Mouse (Mus musculus) midbrain, embryonic 11.5 days (tissue): ENCODE results near the gene Brat1. TPM values are rescaled to one million over a fixed set of nuclear protein-coding genes. Genes with fewer than 3 reads are reported as not detected.

Experiments
- ATAC-seq: fragments of 200-750 bp; cut with Nextera tagmentation; 2 replicates; pipeline ENCODE4 v1.8.0; 2017; ENCODE audit warnings: moderate TSS enrichment, moderate library complexity; ENCODE audit not compliant: low FRiP score
- DNase-seq: peaks from one replicate; pipeline ENCODE4 v3.0.0; 2015; ENCODE audit warnings: low spot score; ENCODE audit errors: missing footprints
- H3K27ac ChIP-seq: fragments of 300-500 bp; sonication (generic); 2 replicates; pipeline ENCODE4 v1.5.1; 2014; ENCODE audit warnings: low read depth, low read length
- H3K27me3 ChIP-seq: fragments of 300-500 bp; sonication (generic); 2 replicates; pipeline ENCODE4 v1.6.1; 2014; ENCODE audit warnings: mild to moderate bottlenecking, low read length, moderate library complexity, mixed read lengths; ENCODE audit not compliant: control insufficient read depth, insufficient read depth
- H3K36me3 ChIP-seq: fragments of 300-500 bp; sonication (generic); 2 replicates; pipeline ENCODE4 v1.6.1; 2014; ENCODE audit warnings: mild to moderate bottlenecking, low read length, moderate library complexity, mixed read lengths; ENCODE audit not compliant: control insufficient read depth, insufficient read depth
- H3K4me1 ChIP-seq: fragments of 300-500 bp; sonication (generic); 2 replicates; pipeline ENCODE4 v1.6.1; 2014; ENCODE audit warnings: low read length; ENCODE audit not compliant: control insufficient read depth, insufficient read depth
- H3K4me2 ChIP-seq: fragments of 300-500 bp; sonication (generic); 2 replicates; pipeline ENCODE4 v1.6.1; 2014; ENCODE audit warnings: mild to moderate bottlenecking, moderate library complexity
- H3K4me3 ChIP-seq: fragments of 300-500 bp; sonication (generic); 2 replicates; pipeline ENCODE4 v1.5.1; 2014; ENCODE audit warnings: low read depth, low read length
- H3K9ac ChIP-seq: fragments of 300-500 bp; sonication (generic); 2 replicates; pipeline ENCODE4 v1.6.1; 2014; ENCODE audit warnings: low read length
- H3K9me3 ChIP-seq: fragments of 300-500 bp; sonication (generic); 2 replicates; pipeline ENCODE4 v1.6.1; 2016; ENCODE audit warnings: low read length; ENCODE audit not compliant: control insufficient read depth
- WGBS: fragments of 180-500 bp; shearing (Covaris S2); extraction: QIAGEN DNeasy Blood & Tissue Kit; methylation state at CpG from one replicate; pipeline ENCODE4 v1.1.7; 2014; 5-methylcytosine and 5-hydroxymethylcytosine counted together
- polyA plus RNA-seq: library from polyadenylated mRNA; unstranded; fragments of >200 nt; fragmentation: Nextera tagmentation; extraction: Ambion mirVana; gene quantifications from 2 replicates; pipeline ENCODE4 v1.2.1, GENCODE M21; 2014

The Brat1 gene
- polyA plus RNA-seq, 1 experiment from 2014 or later = 11.4 TPM

DNA sequence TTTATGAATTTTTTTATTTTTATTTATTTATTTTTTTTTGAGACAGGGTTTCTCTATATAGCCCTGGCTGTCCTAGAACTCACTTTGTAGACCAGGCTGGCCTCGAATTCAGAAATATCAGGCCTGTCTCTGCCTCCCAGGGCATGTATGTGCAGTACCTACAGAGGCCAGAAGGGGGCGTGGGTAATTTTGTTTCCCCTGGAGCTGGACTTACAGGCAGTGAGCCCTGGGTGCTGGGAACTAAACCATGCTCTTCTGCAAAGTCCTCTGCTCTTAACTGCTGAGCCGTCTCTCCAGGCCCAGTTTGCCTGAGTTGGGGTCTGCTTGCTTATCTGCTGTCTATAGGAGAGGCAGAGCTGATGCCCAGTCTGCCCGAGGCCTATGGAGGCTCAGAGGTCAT is 27.4 kb downstream of the Brat1 start:
- H3K27me3 ChIP-seq = peaks cover 13% of the 10 kb centered on the region
- DNase-seq (no peak), ATAC-seq (no peak)
- no peaks in the 10 kb centered on the region for H3K9me3 ChIP-seq
- no peak overlapping the region for H3K9ac ChIP-seq
- H3K27ac ChIP-seq = no peak overlapping the region
- no peaks in the 10 kb centered on the region for H3K36me3 ChIP-seq
- WGBS = 64% methylated on average over 4 of the region's 4 CpGs
- no peak overlapping the region for H3K4me3 ChIP-seq
- peaks cover 6% of the 10 kb centered on the region for H3K4me1 ChIP-seq
- H3K4me2 ChIP-seq = no peak overlapping the region

DNA sequence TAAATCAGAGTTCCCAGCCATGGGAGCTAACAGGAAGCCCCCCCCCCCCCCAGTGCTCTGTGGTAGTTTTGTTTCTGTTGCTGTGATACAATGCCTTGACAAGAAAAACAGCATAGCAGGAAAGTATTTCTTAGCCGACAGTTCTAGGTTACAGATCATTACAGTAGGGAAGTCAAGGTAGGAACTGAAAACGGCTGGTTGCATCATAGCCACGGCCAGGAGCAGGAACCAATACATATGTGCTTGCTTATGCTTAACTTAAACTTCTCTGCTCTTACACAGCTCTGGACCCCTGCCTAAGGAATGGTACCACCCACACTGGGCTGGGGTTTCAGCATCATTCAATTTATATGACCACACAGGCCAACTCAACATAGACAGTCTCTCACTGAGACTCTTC is 28.5 kb downstream of the Brat1 start:
- WGBS = 84% methylated on average over 3 of the region's 3 CpGs

DNA sequence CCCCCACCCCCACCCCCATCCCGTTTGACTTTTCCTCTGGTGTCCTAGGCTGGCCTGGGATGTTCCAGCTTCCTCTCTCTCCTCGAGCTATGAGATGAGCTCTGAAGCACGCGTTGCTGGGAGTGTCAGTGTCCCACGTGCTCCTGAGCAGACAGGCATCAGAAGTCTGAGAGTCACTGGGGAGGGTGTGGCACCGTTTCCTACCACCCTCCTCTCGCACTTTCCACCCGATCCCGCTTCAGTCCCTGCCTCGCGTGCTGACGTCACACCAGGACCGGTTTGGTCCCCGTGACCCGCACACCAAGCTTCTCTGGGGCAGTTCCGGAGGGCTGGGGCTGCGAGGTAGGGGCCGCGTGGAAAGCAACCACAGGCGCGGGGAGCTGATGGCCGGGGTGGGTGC is 30.5 kb downstream of the Brat1 start:
- Histone ChIP-seq H3K27ac (no peak overlapping the region), H3K4me2 (peak overlapping the region; percentile 40), H3K4me1 (peaks cover 6% of the 10 kb centered on the region), H3K27me3 (peaks cover 13% of the 10 kb centered on the region), H3K36me3 (no peaks in the 10 kb centered on the region), H3K9me3 (no peaks in the 10 kb centered on the region), H3K9ac (peak overlapping the region; percentile 7; the same call in 1 of the 2 replicates), H3K4me3 (peak overlapping the region; percentile 14; the same call in 1 of the 2 replicates)
- WGBS = 4% methylated on average over 22 of the region's 22 CpGs
- DNase-seq = peak; percentile 90
- no peak for ATAC-seq

More for the DNA sequence above, 28.5 kb downstream of the Brat1 start:
- H3K4me2 ChIP-seq = no peak overlapping the region
- peaks cover 13% of the 10 kb centered on the region for H3K27me3 ChIP-seq
- DNase-seq = no peak
- H3K36me3 ChIP-seq = no peaks in the 10 kb centered on the region
- no peak overlapping the region for H3K9ac ChIP-seq
- ATAC-seq = no peak
- no peak overlapping the region for H3K4me3 ChIP-seq
- H3K27ac ChIP-seq = no peak overlapping the region
- no peaks in the 10 kb centered on the region for H3K9me3 ChIP-seq
- H3K4me1 ChIP-seq = peaks cover 6% of the 10 kb centered on the region

DNA sequence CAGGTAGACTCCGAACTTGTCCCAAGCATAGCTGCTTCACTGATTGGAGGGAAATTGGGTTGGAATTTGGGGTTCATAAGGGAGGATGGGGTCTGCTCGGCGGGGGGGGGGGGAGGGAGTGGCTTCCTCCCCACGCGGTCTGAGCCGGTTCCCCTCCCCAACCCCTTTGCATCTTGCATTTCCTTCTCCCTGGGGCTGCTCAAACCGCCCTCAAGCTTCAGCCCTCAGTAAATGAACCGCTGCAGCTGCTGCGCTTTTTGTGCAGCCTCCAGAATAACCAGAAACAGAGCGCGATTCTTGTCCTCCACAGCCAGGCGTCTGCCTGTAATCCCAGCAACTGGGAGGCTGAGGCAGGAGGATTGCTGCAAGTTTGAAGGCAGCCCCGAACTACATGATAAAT is 31.4 kb downstream of the Brat1 start:
- peaks cover 13% of the 10 kb centered on the region for H3K27me3 ChIP-seq
- H3K36me3 ChIP-seq = no peaks in the 10 kb centered on the region
- WGBS = 23% methylated on average over 13 of the region's 13 CpGs
- H3K4me1 ChIP-seq = peaks cover 6% of the 10 kb centered on the region
- no peak overlapping the region for H3K27ac ChIP-seq
- no peaks in the 10 kb centered on the region for H3K9me3 ChIP-seq
- H3K4me2 ChIP-seq = no peak overlapping the region
- no peak overlapping the region for H3K4me3 ChIP-seq
- H3K9ac ChIP-seq = no peak overlapping the region
- ATAC-seq (no peak), DNase-seq (no peak)

DNA sequence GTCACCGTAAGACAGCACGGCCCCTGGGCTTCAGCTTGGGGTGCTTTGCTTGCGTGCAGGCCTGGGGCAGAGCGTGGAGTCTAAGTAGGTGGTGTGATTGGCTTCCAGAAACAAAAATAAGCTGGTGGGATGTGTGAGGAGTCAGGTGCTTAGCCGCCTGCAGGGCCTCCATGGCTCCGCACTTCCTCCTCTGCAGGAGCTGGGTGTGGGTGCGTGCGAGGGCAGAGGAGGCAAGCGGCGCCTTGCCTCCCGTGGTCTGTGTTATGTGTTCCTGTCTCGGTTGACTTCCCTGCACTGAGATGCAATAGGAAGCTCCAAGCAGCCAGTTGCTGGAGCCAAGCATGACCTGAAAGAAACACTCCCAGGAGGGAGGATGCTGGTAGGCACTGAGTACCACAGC is 35.0 kb downstream of the Brat1 start:
- Histone ChIP-seq H3K9ac (no peak overlapping the region), H3K9me3 (no peaks in the 10 kb centered on the region), H3K4me1 (peaks cover 6% of the 10 kb centered on the region), H3K27me3 (peaks cover 13% of the 10 kb centered on the region), H3K27ac (no peak overlapping the region), H3K4me2 (no peak overlapping the region), H3K4me3 (no peak overlapping the region), H3K36me3 (no peaks in the 10 kb centered on the region)
- ATAC-seq (no peak), DNase-seq (no peak)
- WGBS = 83% methylated on average over 12 of the region's 12 CpGs

DNA sequence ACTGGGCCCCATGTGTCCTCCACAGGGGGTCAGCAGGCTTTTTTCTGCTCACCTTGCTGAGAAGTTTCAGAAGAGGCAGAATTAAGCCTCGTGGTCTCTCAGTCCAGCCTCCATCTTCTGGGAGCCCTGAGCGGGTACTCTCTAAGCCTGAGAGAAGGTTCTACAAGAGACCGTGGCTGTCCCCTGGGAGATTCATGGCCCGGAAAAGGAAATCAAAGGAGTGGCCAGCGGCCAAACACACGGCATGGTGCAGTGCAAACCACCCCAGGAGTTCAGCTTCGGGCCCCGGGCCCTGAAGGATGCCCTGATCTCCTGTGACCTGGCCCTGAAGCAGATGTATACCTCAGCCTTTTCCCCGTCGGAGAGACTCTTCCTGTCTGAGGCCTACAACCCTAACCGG is 36.2 kb downstream of the Brat1 start:
- DNase-seq = no peak
- H3K27ac ChIP-seq = no peak overlapping the region
- no peak overlapping the region for H3K4me3 ChIP-seq
- no peaks in the 10 kb centered on the region for H3K9me3 ChIP-seq
- H3K27me3 ChIP-seq = peaks cover 5% of the 10 kb centered on the region; the same call in 1 of the 2 replicates
- H3K4me2 ChIP-seq = no peak overlapping the region
- no peak overlapping the region for H3K9ac ChIP-seq
- H3K4me1 ChIP-seq = no peaks in the 10 kb centered on the region; the same call in 1 of the 2 replicates
- H3K36me3 ChIP-seq = no peaks in the 10 kb centered on the region
- no peak for ATAC-seq
- WGBS = 75% methylated on average over 11 of the region's 11 CpGs

DNA sequence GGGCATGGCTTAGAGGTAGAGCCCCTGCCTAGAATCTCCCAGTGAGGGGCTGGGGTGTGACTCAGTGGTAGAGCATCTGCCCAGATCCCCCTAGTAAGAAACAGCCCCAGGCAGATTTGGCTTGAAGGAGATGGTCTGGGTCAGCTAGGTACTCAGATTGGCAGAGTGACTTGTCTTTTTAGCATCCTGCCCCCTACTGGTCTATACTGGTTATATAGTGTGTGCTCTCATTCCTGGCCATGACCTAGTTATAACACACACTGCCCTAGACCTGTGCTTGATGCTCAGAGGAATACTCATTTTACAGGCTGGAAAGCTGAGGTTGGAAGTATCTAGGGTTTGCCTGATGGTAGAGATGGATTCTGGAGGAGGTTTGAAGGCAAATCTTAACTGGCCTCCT is 37.1 kb downstream of the Brat1 start:
- Histone ChIP-seq H3K4me2 (no peak overlapping the region), H3K9me3 (no peaks in the 10 kb centered on the region), H3K9ac (no peak overlapping the region), H3K27ac (no peak overlapping the region), H3K27me3 (peaks cover 2% of the 10 kb centered on the region; the same call in 1 of the 2 replicates), H3K36me3 (no peaks in the 10 kb centered on the region), H3K4me1 (no peaks in the 10 kb centered on the region), H3K4me3 (no peak overlapping the region)
- DNase-seq (no peak), ATAC-seq (no peak)

DNA sequence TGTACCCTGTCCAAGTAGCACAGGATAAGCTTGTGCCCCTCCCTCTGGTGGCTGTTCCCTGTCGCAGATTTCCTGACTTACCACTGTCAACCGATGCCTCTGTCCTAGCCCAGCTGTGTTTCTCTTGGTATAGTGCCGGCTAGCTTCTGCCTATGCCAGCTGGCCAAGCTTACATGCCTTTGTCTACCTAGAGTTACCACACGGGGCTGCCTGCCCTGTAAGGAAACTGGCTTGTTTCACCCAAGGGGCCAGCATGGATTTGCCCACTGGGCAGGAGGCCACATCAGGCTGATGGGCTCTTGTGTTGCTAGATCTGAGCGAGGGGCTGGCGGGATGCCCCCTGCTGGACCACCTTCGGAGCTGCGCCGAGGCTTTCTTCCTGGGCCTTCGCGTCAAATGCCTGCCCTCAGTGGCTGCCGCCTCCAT is 38.9 kb downstream of the Brat1 start:
- WGBS = 29% methylated on average over 12 of the region's 12 CpGs
- no peak overlapping the region for H3K27ac ChIP-seq

DNA sequence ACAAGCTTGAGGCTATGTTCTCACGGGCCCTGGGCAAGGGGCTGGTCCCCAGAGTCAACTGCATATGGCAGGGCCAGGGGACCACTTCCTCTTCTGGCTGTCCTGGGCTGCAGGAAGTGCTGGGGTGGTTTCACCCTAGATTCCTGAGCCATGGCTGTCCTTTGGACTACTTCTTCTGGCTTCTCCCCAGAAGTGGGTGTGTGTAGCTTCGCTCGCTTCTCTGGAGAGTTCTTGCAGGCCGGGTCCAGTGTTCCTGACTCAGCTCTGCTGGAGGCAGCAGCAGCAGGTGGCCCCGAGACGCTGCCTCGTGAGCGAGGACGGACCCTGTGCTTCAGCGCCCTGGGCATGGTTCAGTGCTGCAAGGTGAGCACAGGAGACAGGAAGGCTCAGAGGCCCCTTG is 43.6 kb downstream of the Brat1 start:
- no peak overlapping the region; the same call in 1 of the 2 replicates for H3K9ac ChIP-seq
- DNase-seq (no peak), ATAC-seq (no peak)
- no peaks in the 10 kb centered on the region for H3K27me3 ChIP-seq
- no peak overlapping the region for H3K4me3 ChIP-seq
- H3K4me2 ChIP-seq = no peak overlapping the region
- 84% methylated on average over 10 of the region's 10 CpGs for WGBS
- H3K36me3 ChIP-seq = no peaks in the 10 kb centered on the region
- no peaks in the 10 kb centered on the region for H3K4me1 ChIP-seq
- H3K9me3 ChIP-seq = peaks cover 4% of the 10 kb centered on the region; the same call in 1 of the 2 replicates
- H3K27ac ChIP-seq = no peak overlapping the region

More for the DNA sequence above, 38.9 kb downstream of the Brat1 start:
- no peak for ATAC-seq
- no peak overlapping the region for H3K9ac ChIP-seq
- no peaks in the 10 kb centered on the region for H3K27me3 ChIP-seq
- H3K4me3 ChIP-seq = no peak overlapping the region
- no peaks in the 10 kb centered on the region for H3K9me3 ChIP-seq
- H3K36me3 ChIP-seq = no peaks in the 10 kb centered on the region
- DNase-seq = no peak
- H3K4me1 ChIP-seq = no peaks in the 10 kb centered on the region
- no peak overlapping the region for H3K4me2 ChIP-seq
